Mouse (Mus musculus) stomach, postnatal 0 days (tissue): ENCODE data around the gene Trmt5.

Experiments used
- CTCF ChIP-seq: IDR thresholded peaks from 2 replicates; pipeline ENCODE4 v1.5.1; 2016; ENCODE audit warnings: antibody characterized with exemption, low read depth, mild to moderate bottlenecking, moderate library complexity
- EP300 ChIP-seq: optimal IDR thresholded peaks from 2 replicates; pipeline ENCODE3; 2016; ENCODE audit warnings: antibody characterized with exemption

DNA sequence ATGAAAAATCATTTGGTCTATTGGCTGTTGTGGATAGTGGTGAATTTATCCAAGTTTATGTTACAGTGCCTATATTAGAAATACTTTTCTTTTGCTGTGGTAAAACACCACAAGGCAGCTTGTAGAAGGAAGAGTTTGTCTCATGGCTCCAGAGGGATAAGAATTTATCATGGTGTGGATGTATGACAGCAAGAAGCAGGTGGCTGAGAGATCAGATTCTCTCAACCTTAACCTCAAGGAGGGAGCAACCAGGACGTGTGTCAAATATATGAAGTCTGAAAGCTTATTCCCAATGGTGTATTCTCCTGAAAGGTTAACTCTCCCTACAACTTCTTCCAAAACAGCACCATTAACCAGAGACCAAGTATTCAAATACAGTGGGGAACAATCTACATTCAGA lies 19.9 kb downstream of the Trmt5 start:
- no peak for TF ChIP-seq CTCF
- TF ChIP-seq EP300 = no peak
